Mouse (Mus musculus): ENCODE results near the gene Ssxb5. TPM values are rescaled to one million over a fixed set of nuclear protein-coding genes. Genes with fewer than 3 reads are reported as not detected.
"Not testable (repeated sequence)": the region's sequence is repeated elsewhere in the genome, so short reads cannot be mapped to it uniquely, and the experiment has no call there.

Ssxb5 gene
- not detected in 2 replicates for total RNA-seq (2021)
- long read RNA-seq, result 0 reads

GRCm38 (mm10) chrX:8803391-8803790 lies at the start of gene Ssxb5:
TSS of gene Ssxb5 (plus strand) at chrX:8803691.
- not testable (repeated sequence) for DNase-seq

- peak; percentile 44 for DNase-seq
Observed at GRCm38 (mm10) chrX:8832043-8832442, 28.6 kb downstream of the Ssxb5 start.

- DNase-seq, result no peak
Observed at GRCm38 (mm10) chrX:8843694-8844093, 40.2 kb downstream of the Ssxb5 start, which contains the start of gene Gm6592. TSS of gene Gm6592 (plus strand) at chrX:8843994.

GRCm38 (mm10) chrX:8852486-8852885 lies 49.0 kb downstream of the Ssxb5 start:
- DNase-seq, result no peak

Other genes with a start within 250 kb of the Ssxb5 start
- not detected in 2 replicates for gene Ssxb3, start 211.9 kb upstream of the Ssxb5 start, total RNA-seq (2021)
- not detected in 2 replicates for gene Ssxb8, start 112.8 kb upstream of the Ssxb5 start, total RNA-seq (2021)
- gene Ssx9, start 55.3 kb upstream of the Ssxb5 start, total RNA-seq (2021), result not detected in 2 replicates
- not detected in 2 replicates for gene Gm6592, start 40.3 kb downstream of the Ssxb5 start, total RNA-seq (2021)
- gene Gm5751, start 70.6 kb downstream of the Ssxb5 start, total RNA-seq (2021), result not detected in 2 replicates
- 9.9 and 10.9 TPM in 2 replicates for gene B630019K06Rik, start 88.7 kb downstream of the Ssxb5 start, total RNA-seq (2021)
- not detected in 2 replicates for gene Fthl17b, start 159.3 kb downstream of the Ssxb5 start, total RNA-seq (2021)
- not detected in 2 replicates for gene Fthl17c, start 172.9 kb downstream of the Ssxb5 start, total RNA-seq (2021)
- gene Fthl17d, start 183.1 kb downstream of the Ssxb5 start, total RNA-seq (2021), result not detected in 2 replicates
- not detected in 2 replicates for gene Fthl17e, start 229.8 kb downstream of the Ssxb5 start, total RNA-seq (2021)